Comparison of ENCODE assay signal across 14 mouse cellular contexts in the genomic region with DNA sequence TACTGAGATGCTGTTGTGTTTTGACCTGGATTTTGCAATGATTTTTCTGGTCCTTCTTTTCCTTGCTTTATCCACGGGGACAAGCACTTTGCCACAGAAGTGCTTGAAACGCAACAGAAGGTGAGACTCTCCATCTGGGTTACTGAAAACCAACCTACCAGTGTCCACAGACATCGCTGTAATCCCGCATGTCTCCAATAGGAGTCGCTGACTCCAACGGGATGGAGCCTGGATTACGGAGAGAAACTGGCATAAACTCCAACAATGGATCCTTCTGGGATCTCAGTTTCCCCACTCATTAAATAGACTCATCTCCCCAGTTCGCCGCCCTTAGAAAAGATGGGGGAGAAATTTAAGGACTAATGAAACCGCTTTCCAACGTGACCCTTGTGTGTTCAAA. TPM values are rescaled to one million over a fixed set of nuclear protein-coding genes. Genes with fewer than 3 reads are reported as not detected.
DNase-seq lines count a peak whose midpoint lies in the region; ATAC-seq and TF ChIP-seq lines count a peak whose summit lies in the region.
"Had no signal": no experiment of that assay in that cellular context is flagged by ENCODE, and none has a peak within 500 bp of the region (broad histone marks: within the 10 kb centered on the region; RNA-seq: fewer than 3 reads in every experiment).

No protein-coding gene starts in this region.

- H3K27ac ChIP-seq in kidney, adult 2 months (ENCODE audit: insufficient read depth, low read depth, low read length), result no peak overlapping the region
- no peak overlapping the region for H3K27ac ChIP-seq in kidney, embryonic 16.5 days (ENCODE audit: low read length)
- no peak overlapping the region for H3K27ac ChIP-seq in small intestine, adult 2 months (ENCODE audit: insufficient read depth, low read depth, low read length)
- H3K27ac ChIP-seq: forebrain, embryonic 13.5 days; kidney, embryonic 15.5 days had no signal

- H3K36me3 ChIP-seq in kidney, adult 2 months (ENCODE audit: control insufficient read depth, insufficient read depth, low read length), result no peaks in the 10 kb centered on the region
- H3K36me3 ChIP-seq in kidney, embryonic 16.5 days (ENCODE audit: insufficient read depth, low read length), result no peaks in the 10 kb centered on the region
- no peaks in the 10 kb centered on the region for H3K36me3 ChIP-seq in small intestine, adult 2 months (ENCODE audit: control insufficient read depth, insufficient read depth, low read length)
- H3K36me3 ChIP-seq: kidney, embryonic 15.5 days had no signal

- TF ChIP-seq CTCF in kidney, adult 2 months (conservative IDR thresholded peaks at IDR 0.05; ENCODE audit: insufficient read depth, insufficient read length, low read depth, low read length), result peak; percentile 60
- TF ChIP-seq CTCF in small intestine, adult 2 months (IDR thresholded peaks at IDR 0.05; ENCODE audit: extremely low read depth, insufficient read length, insufficient replicate concordance, low read depth, low read length), result peak; percentile 40; the same call in 1 of the 2 replicates

- no peaks in the 10 kb centered on the region for H3K4me1 ChIP-seq in kidney, adult 2 months (ENCODE audit: control insufficient read depth, insufficient read depth, low read length)
- H3K4me1 ChIP-seq in kidney, embryonic 16.5 days (ENCODE audit: insufficient read depth, low read length), result no peaks in the 10 kb centered on the region
- peaks cover 2% of the 10 kb centered on the region; the same call in 1 of the 2 replicates for H3K4me1 ChIP-seq in small intestine, adult 2 months (ENCODE audit: control insufficient read depth, insufficient read depth, insufficient read length, low read length)
- H3K4me1 ChIP-seq: forebrain, embryonic 13.5 days had no signal

- H3K9ac ChIP-seq in kidney, embryonic 16.5 days (replicated peaks; ENCODE audit: low read length), result no peak overlapping the region
- H3K9ac ChIP-seq: forebrain, embryonic 13.5 days; kidney, embryonic 15.5 days had no signal

- no peak for TF ChIP-seq POLR2A in kidney, adult 2 months (IDR thresholded peaks at IDR 0.05; ENCODE audit: low read depth, low read length)
- no peak for TF ChIP-seq POLR2A in small intestine, adult 2 months (IDR thresholded peaks at IDR 0.05; ENCODE audit: low read depth, low read length)

- peaks cover 5% of the 10 kb centered on the region for H3K9me3 ChIP-seq in kidney, embryonic 16.5 days (ENCODE audit: low read length)
- H3K9me3 ChIP-seq: forebrain, embryonic 13.5 days had no signal

- DNase-seq in adrenal gland, postnatal 14 days, result peak; percentile 31
- DNase-seq in adrenal gland, postnatal 25 days, result no peak
- DNase-seq in kidney, adult 2 months, result peak; percentile 27
- peak; percentile 49 for DNase-seq in retina, embryonic 14.5 days (ENCODE audit: low spot score)
- DNase-seq in retina, postnatal 1 day, result no peak
- DNase-seq in adrenal gland, adult 2 months, result no peak
- DNase-seq: heart, adult 11 months had no signal

- WGBS in kidney, adult 2 months, result 48% methylated on average over 11 of the region's 11 CpGs
- 49% methylated on average over 11 of the region's 11 CpGs for WGBS in kidney, embryonic 16.5 days
- WGBS in small intestine, adult 2 months, result 49% methylated on average over 11 of the region's 11 CpGs

- H3K27me3 ChIP-seq in kidney, adult 2 months (replicated peaks; ENCODE audit: control insufficient read depth, insufficient read depth, low read length), result no peaks in the 10 kb centered on the region
- H3K27me3 ChIP-seq in kidney, embryonic 16.5 days (ENCODE audit: insufficient read depth, low read length), result peaks cover 11% of the 10 kb centered on the region
- no peaks in the 10 kb centered on the region for H3K27me3 ChIP-seq in small intestine, adult 2 months (ENCODE audit: control insufficient read depth, insufficient read depth, low read length)

- no peak for ATAC-seq in kidney, embryonic 16.5 days (ENCODE audit: low FRiP score, low TSS enrichment)
- ATAC-seq: forebrain, embryonic 13.5 days had no signal

- no peak overlapping the region for H3K4me2 ChIP-seq in kidney, embryonic 16.5 days (replicated peaks; ENCODE audit: low read depth, low read length)
- H3K4me2 ChIP-seq: forebrain, embryonic 13.5 days; kidney, embryonic 15.5 days had no signal

- H3K4me3 ChIP-seq in kidney, adult 2 months (ENCODE audit: insufficient read depth, low read depth, low read length), result no peak overlapping the region
- H3K4me3 ChIP-seq in kidney, embryonic 16.5 days (ENCODE audit: low read length), result no peak overlapping the region
- no peak overlapping the region for H3K4me3 ChIP-seq in small intestine, adult 2 months (ENCODE audit: low read depth, low read length)
- H3K4me3 ChIP-seq: forebrain, embryonic 13.5 days; kidney, embryonic 15.5 days had no signal

RNA-seq across cellular contexts. Expression of a gene that starts 8.4 kb away (rescaled TPM):
- total RNA-seq in adrenal gland, postnatal 14 days (2021), result 0.22 and 0.23 TPM in 2 replicates
- 0.12 TPM in 1 of 2 replicates, not detected in the other for total RNA-seq in adrenal gland, postnatal 25 days (2021)
- 2.7 and 3.5 TPM in 2 replicates for polyA plus RNA-seq in kidney, adult 2 months (2012; rRNA removed)
- polyA plus RNA-seq in kidney, embryonic 16.5 days (2015; fragmentation: Nextera tagmentation; extraction: Ambion mirVana), result 8.9 and 10.0 TPM in 2 replicates
- polyA plus RNA-seq in small intestine, adult 2 months (2012; rRNA removed), result 0.04 and 0.10 TPM in 2 replicates
- total RNA-seq in adrenal gland, adult 2 months (2021), result under 1 TPM; 0.09 to 0.45 TPM
- polyA plus RNA-seq in adrenal gland, adult 2 months (2012; rRNA removed), result 0.40 and 0.47 TPM in 2 replicates
- total RNA-seq: monocyte, adult 5-6 weeks had no signal
- polyA plus RNA-seq: lung, embryonic 16.5 days had no signal

RNA-seq across cellular contexts. Expression of a gene that starts 15.9 kb away (rescaled TPM):
- 0.15 TPM in 1 of 2 replicates, not detected in the other for total RNA-seq in adrenal gland, postnatal 14 days (2021)
- total RNA-seq in adrenal gland, postnatal 25 days (2021), result 0.15 TPM in 1 of 2 replicates, not detected in the other
- not detected in 2 replicates for polyA plus RNA-seq in kidney, adult 2 months (2012; rRNA removed)
- polyA plus RNA-seq in kidney, embryonic 16.5 days (2015; fragmentation: Nextera tagmentation; extraction: Ambion mirVana), result not detected in 2 replicates
- 1.1 and 4.8 TPM in 2 replicates for polyA plus RNA-seq in small intestine, adult 2 months (2012; rRNA removed)
- total RNA-seq in adrenal gland, adult 2 months (2021), result under 1 TPM in 1 of 2 experiments, not detected in 1; 0.17 TPM
- not detected in 2 replicates for polyA plus RNA-seq in adrenal gland, adult 2 months (2012; rRNA removed)
- total RNA-seq: heart, postnatal 4 days; monocyte, adult 5-6 weeks had no signal

Comparison
In these comparisons a context has a peak if more than half of its experiments do, and no peak if none do; other contexts are left out.
1. DNase-seq: peak in adrenal gland, postnatal 14 days (single experiment), kidney, adult 2 months (single experiment) and retina, embryonic 14.5 days (single experiment); none in adrenal gland, postnatal 25 days (single experiment), retina, postnatal 1 day (single experiment) and adrenal gland, adult 2 months (single experiment).